Mouse (Mus musculus) macrophage (primary cell): ENCODE results near the gene Gsdmc3. TPM values are rescaled to one million over a fixed set of nuclear protein-coding genes. Genes with fewer than 3 reads are reported as not detected.

Source experiments
- polyA plus RNA-seq: library from polyadenylated mRNA; stranded (reverse); fragments of 250-400 nt; gene quantifications from 3 replicates; pipeline ENCODE4 v1.2.4, GENCODE M21; 2018; ENCODE audit warnings: inconsistent platforms

The Gsdmc3 gene
- polyA plus RNA-seq, 1 experiment from 2014 or later, result not detected

Other genes starting within 250 kb of the Gsdmc3 start
- not detected in 3 replicates for gene Gsdmc2, start 33.4 kb downstream of the Gsdmc3 start, polyA plus RNA-seq
- gene Gsdmc4, start 33.7 kb upstream of the Gsdmc3 start, polyA plus RNA-seq, result not detected in 3 replicates
- gene Fam49b, start 181.9 kb upstream of the Gsdmc3 start, polyA plus RNA-seq, result 104 to 139 TPM (median 138 TPM) in 3 replicates